Mouse (Mus musculus): ENCODE data around the gene Tbxas1.

Tbxas1 gene

GRCm38 (mm10) chr6:38957246-38957645 lies 82.0 kb downstream of the Tbxas1 start:
- in situ Hi-C loops (cut with MboI, MseI), result no loop called here

- in situ Hi-C loops (cut with MboI, MseI), result no loop called here
Measured at GRCm38 (mm10) chr6:38959502-38959901, 84.3 kb downstream of the Tbxas1 start.

- in situ Hi-C loops (cut with MboI, MseI), result no loop called here
Measured at GRCm38 (mm10) chr6:38960367-38960766, 85.2 kb downstream of the Tbxas1 start.

GRCm38 (mm10) chr6:38960791-38961426 lies 85.7 kb downstream of the Tbxas1 start:
- in situ Hi-C loops (cut with MboI, MseI), result no loop called here

- in situ Hi-C loops (cut with MboI, MseI), result no loop called here
Measured at GRCm38 (mm10) chr6:38961427-38962033, 86.3 kb downstream of the Tbxas1 start.

GRCm38 (mm10) chr6:38966839-38967238 lies 91.6 kb downstream of the Tbxas1 start:
- in situ Hi-C loops (cut with MboI, MseI), result no loop called here

GRCm38 (mm10) chr6:38967288-38967687 lies 92.1 kb downstream of the Tbxas1 start:
- in situ Hi-C loops (cut with MboI, MseI), result no loop called here

- in situ Hi-C loops (cut with MboI, MseI), result no loop called here
Measured at GRCm38 (mm10) chr6:38967988-38968387, 92.8 kb downstream of the Tbxas1 start.

GRCm38 (mm10) chr6:38969944-38970740 lies 94.9 kb downstream of the Tbxas1 start:
- in situ Hi-C loops (cut with MboI, MseI), result no loop called here

GRCm38 (mm10) chr6:38970759-38971158 lies 95.6 kb downstream of the Tbxas1 start:
- in situ Hi-C loops (cut with MboI, MseI), result no loop called here

- in situ Hi-C loops (cut with MboI, MseI), result no loop called here
Measured at GRCm38 (mm10) chr6:38972826-38973225, 97.6 kb downstream of the Tbxas1 start.

- in situ Hi-C loops (cut with MboI, MseI), result no loop called here
Measured at GRCm38 (mm10) chr6:38973441-38974161, 98.4 kb downstream of the Tbxas1 start.

GRCm38 (mm10) chr6:38974162-38974525 lies 98.9 kb downstream of the Tbxas1 start:
- in situ Hi-C loops (cut with MboI, MseI), result no loop called here

GRCm38 (mm10) chr6:38974536-38975268 lies 99.5 kb downstream of the Tbxas1 start:
- in situ Hi-C loops (cut with MboI, MseI), result no loop called here

- in situ Hi-C loops (cut with MboI, MseI), result no loop called here
Measured at GRCm38 (mm10) chr6:38975866-38976265, 100.7 kb downstream of the Tbxas1 start.

GRCm38 (mm10) chr6:38976355-38976754 lies 101.2 kb downstream of the Tbxas1 start:
- in situ Hi-C loops (cut with MboI, MseI), result no loop called here

GRCm38 (mm10) chr6:38980921-38981715 lies 105.9 kb downstream of the Tbxas1 start:
- in situ Hi-C loops (cut with MboI, MseI), result no loop called here

GRCm38 (mm10) chr6:38982071-38982470 lies 106.9 kb downstream of the Tbxas1 start:
- in situ Hi-C loops (cut with MboI, MseI), result no loop called here

- in situ Hi-C loops (cut with MboI, MseI), result no loop called here
Measured at GRCm38 (mm10) chr6:38982656-38983055, 107.5 kb downstream of the Tbxas1 start.

GRCm38 (mm10) chr6:38983060-38983459 lies 107.9 kb downstream of the Tbxas1 start:
- in situ Hi-C loops (cut with MboI, MseI), result no loop called here

- in situ Hi-C loops (cut with MboI, MseI), result no loop called here
Measured at GRCm38 (mm10) chr6:38984626-38985025, 109.4 kb downstream of the Tbxas1 start.

All from T-helper 2 cell (primary cell).